7 mouse cellular contexts compared by ENCODE assay signal in the genomic region with DNA sequence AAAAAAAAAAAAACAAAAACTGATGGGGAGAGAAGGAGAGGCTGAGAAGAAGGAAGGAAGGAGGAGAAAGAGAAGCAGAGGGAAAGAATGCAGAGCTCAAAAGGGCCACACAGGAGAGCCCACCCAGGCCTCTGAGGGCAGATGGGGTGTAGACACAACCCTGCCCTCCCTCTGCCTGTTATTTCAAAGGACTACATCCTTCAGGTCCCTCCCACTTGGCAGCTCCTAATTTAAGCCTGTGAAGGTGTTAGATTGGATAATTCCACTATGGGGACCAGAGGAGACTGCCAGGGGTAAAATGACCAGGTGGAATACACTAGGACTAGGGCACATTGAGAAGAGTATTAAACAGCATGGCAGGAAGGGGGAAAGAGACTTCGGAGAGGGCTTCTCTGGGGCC. TPM values are rescaled to one million over a fixed set of nuclear protein-coding genes. Genes with fewer than 3 reads are reported as not detected.
A peak's percentile ranks its signal among the peaks of the same experiment; 100 is the strongest.
DNase-seq lines count a peak whose midpoint lies in the region; ATAC-seq and TF ChIP-seq lines count a peak whose summit lies in the region.

No protein-coding gene starts in this region.

- intact Hi-C loops in left cerebral cortex, adult 2 months (cut with DNase I): loop anchor here (1.0 kb wide), 1 partner anchor 94 kb away; no protein-coding TSS in a partner anchor

- H3K27me3 ChIP-seq in embryonic facial prominence, embryonic 14.5 days (replicated peaks; ENCODE audit: control insufficient read depth, insufficient read depth, low read length): no peaks in the 10 kb centered on the region
- no peaks in the 10 kb centered on the region for H3K27me3 ChIP-seq in hindbrain, embryonic 13.5 days
- H3K27me3 ChIP-seq in midbrain, embryonic 16.5 days (ENCODE audit: control insufficient read depth, insufficient read depth, low read depth, low read length): no peaks in the 10 kb centered on the region

- no peak overlapping the region; the same call in 1 of the 2 replicates for H3K4me3 ChIP-seq in left cerebral cortex, adult 2 months
- peak overlapping the region; percentile 19 for H3K4me3 ChIP-seq in embryonic facial prominence, embryonic 14.5 days (ENCODE audit: low read depth, low read length)
- no peak overlapping the region for H3K4me3 ChIP-seq in hindbrain, embryonic 13.5 days
- no peak overlapping the region for H3K4me3 ChIP-seq in midbrain, embryonic 16.5 days (ENCODE audit: low read depth, low read length)

- peaks cover 11% of the 10 kb centered on the region for H3K4me1 ChIP-seq in embryonic facial prominence, embryonic 14.5 days (ENCODE audit: control insufficient read depth, insufficient read depth, low read length)
- H3K4me1 ChIP-seq in hindbrain, embryonic 13.5 days (replicated peaks): peaks cover 34% of the 10 kb centered on the region
- peaks cover 18% of the 10 kb centered on the region for H3K4me1 ChIP-seq in midbrain, embryonic 16.5 days (ENCODE audit: control insufficient read depth, insufficient read depth, low read length)

- no peak for DNase-seq in left cerebral cortex, adult 2 months (ENCODE audit: extremely low spot score in 1 of 2, low spot score in 2 of 2)
- no peak for DNase-seq in left cerebral cortex, adult 11 months (ENCODE audit: low spot score)
- DNase-seq in embryonic facial prominence, embryonic 14.5 days (ENCODE audit: low spot score): no peak
- DNase-seq in cerebellum, adult 11-12 months: no peak
- no peak for DNase-seq in B cell, adult 2 months

- peak; percentile 6; the same call in 1 of the 2 replicates for ATAC-seq in embryonic facial prominence, embryonic 14.5 days (ENCODE audit: low read depth)
- ATAC-seq in hindbrain, embryonic 13.5 days (ENCODE audit: low FRiP score): peak; percentile 50
- ATAC-seq in midbrain, embryonic 16.5 days: peak; percentile 40; the same call in 1 of the 2 replicates

- H3K9me3 ChIP-seq in embryonic facial prominence, embryonic 14.5 days (ENCODE audit: control insufficient read depth, low read length): no peaks in the 10 kb centered on the region
- no peaks in the 10 kb centered on the region for H3K9me3 ChIP-seq in hindbrain, embryonic 13.5 days
- H3K9me3 ChIP-seq in midbrain, embryonic 16.5 days (replicated peaks; ENCODE audit: control insufficient read depth, low read length, poor library complexity, severe bottlenecking): no peaks in the 10 kb centered on the region

- WGBS in embryonic facial prominence, embryonic 14.5 days: 60% methylated on average over 1 of the region's 1 CpGs
- WGBS in hindbrain, embryonic 13.5 days: 25% methylated on average over 1 of the region's 1 CpGs
- WGBS in midbrain, embryonic 16.5 days: 18% methylated on average over 1 of the region's 1 CpGs

- peak overlapping the region; percentile 66 for H3K27ac ChIP-seq in left cerebral cortex, adult 2 months
- peak overlapping the region; percentile 16; the same call in 1 of the 2 replicates for H3K27ac ChIP-seq in embryonic facial prominence, embryonic 14.5 days (replicated peaks; ENCODE audit: low read depth, low read length)
- H3K27ac ChIP-seq in hindbrain, embryonic 13.5 days: peak overlapping the region; percentile 92
- peak overlapping the region; percentile 86 for H3K27ac ChIP-seq in midbrain, embryonic 16.5 days (ENCODE audit: low read length)

- TF ChIP-seq CTCF in left cerebral cortex, adult 2 months (IDR thresholded peaks at IDR 0.05): no peak

- no peak overlapping the region; the same call in 1 of the 2 replicates for H3K9ac ChIP-seq in embryonic facial prominence, embryonic 14.5 days (ENCODE audit: low read depth, low read length)
- H3K9ac ChIP-seq in hindbrain, embryonic 13.5 days: peak overlapping the region; percentile 68
- peak overlapping the region; percentile 53 for H3K9ac ChIP-seq in midbrain, embryonic 16.5 days (ENCODE audit: low read depth, low read length)

- H3K36me3 ChIP-seq in embryonic facial prominence, embryonic 14.5 days (ENCODE audit: control insufficient read depth, insufficient read depth, low read length): no peaks in the 10 kb centered on the region
- H3K36me3 ChIP-seq in hindbrain, embryonic 13.5 days: no peaks in the 10 kb centered on the region
- no peaks in the 10 kb centered on the region for H3K36me3 ChIP-seq in midbrain, embryonic 16.5 days (ENCODE audit: control insufficient read depth, insufficient read depth, low read length)

- peak overlapping the region; percentile 58 for H3K4me2 ChIP-seq in embryonic facial prominence, embryonic 14.5 days (ENCODE audit: low read depth, low read length)
- H3K4me2 ChIP-seq in hindbrain, embryonic 13.5 days: peak overlapping the region; percentile 46
- peak overlapping the region; percentile 44 for H3K4me2 ChIP-seq in midbrain, embryonic 16.5 days (ENCODE audit: low read length)

RNA-seq across cellular contexts. Expression of gene Mycn, which starts 37.6 kb away (rescaled TPM):
- total RNA-seq in left cerebral cortex, adult 2 months (2021): 10 to 100 TPM; 10.2 to 11.1 TPM
- polyA plus RNA-seq in embryonic facial prominence, embryonic 14.5 days (2014; fragmentation: Nextera tagmentation; extraction: Ambion mirVana): 17.0 and 23.4 TPM in 2 replicates
- polyA plus RNA-seq in hindbrain, embryonic 13.5 days (2015; fragmentation: Nextera tagmentation; extraction: Ambion mirVana): 58.9 and 63.9 TPM in 2 replicates
- 56.2 and 66.4 TPM in 2 replicates for polyA plus RNA-seq in midbrain, embryonic 16.5 days (2015; fragmentation: Nextera tagmentation; extraction: Ambion mirVana)

Comparison
In these comparisons a context has a peak if more than half of its experiments do, and no peak if none do; other contexts are left out.
1. H3K27ac ChIP-seq: peak in every context shown above with its lines; median percentile 92 in hindbrain, embryonic 13.5 days; 86 in midbrain, embryonic 16.5 days; 66 in left cerebral cortex, adult 2 months; 16 in embryonic facial prominence, embryonic 14.5 days.